Mouse (Mus musculus) bone marrow, adult 2 months (tissue): ENCODE data around the gene Lrrc17. TPM values are rescaled to one million over a fixed set of nuclear protein-coding genes. Genes with fewer than 3 reads are reported as not detected.

ENCODE experiments used
- H3K27ac ChIP-seq: fragments of 200-500 bp; 2 replicates; pipeline ENCODE4 v1.5.1; 2012; ENCODE audit warnings: low read depth, mild to moderate bottlenecking, control low read depth, inconsistent platforms, low read length; ENCODE audit not compliant: control insufficient read depth, poor library complexity, insufficient read depth
- H3K4me1 ChIP-seq: fragments of 200-500 bp; 2 replicates; pipeline ENCODE4 v1.6.1; 2011; ENCODE audit warnings: low read length; ENCODE audit not compliant: control insufficient read depth, insufficient read depth
- H3K4me3 ChIP-seq: fragments of 200-500 bp; replicated peaks from 2 replicates; pipeline ENCODE3; 2011; ENCODE audit warnings: mild to moderate bottlenecking, low read depth, low read length, control low read depth; ENCODE audit not compliant: control insufficient read depth
- CTCF ChIP-seq: fragments of 200-500 bp; IDR thresholded peaks from 2 replicates; pipeline ENCODE4 v1.5.1; 2011; ENCODE audit warnings: low read length, control low read depth; ENCODE audit not compliant: control insufficient read depth, insufficient read depth
- POLR2A ChIP-seq: fragments of 200-500 bp; IDR thresholded peaks from 2 replicates; pipeline ENCODE4 v1.6.1; 2011; ENCODE audit warnings: low read depth, mild to moderate bottlenecking, control low read depth, low read length, borderline replicate concordance; ENCODE audit not compliant: control insufficient read depth
- WGBS: fragments of 180-500 bp; shearing (Covaris S2); methylation state at CpG from one replicate; pipeline ENCODE4 v1.1.7; 2018; 5-methylcytosine and 5-hydroxymethylcytosine counted together
- polyA plus RNA-seq: library from polyadenylated mRNA; stranded (reverse); fragments of >200 nt; gene quantifications from 2 replicates; pipeline ENCODE4 v1.2.4, GENCODE M21; 2011; ENCODE audit warnings: low replicate concordance; ENCODE audit not compliant: missing spikeins, insufficient read depth, insufficient read length

The Lrrc17 gene
- polyA plus RNA-seq, 1 experiment, result 2.7 TPM

DNA sequence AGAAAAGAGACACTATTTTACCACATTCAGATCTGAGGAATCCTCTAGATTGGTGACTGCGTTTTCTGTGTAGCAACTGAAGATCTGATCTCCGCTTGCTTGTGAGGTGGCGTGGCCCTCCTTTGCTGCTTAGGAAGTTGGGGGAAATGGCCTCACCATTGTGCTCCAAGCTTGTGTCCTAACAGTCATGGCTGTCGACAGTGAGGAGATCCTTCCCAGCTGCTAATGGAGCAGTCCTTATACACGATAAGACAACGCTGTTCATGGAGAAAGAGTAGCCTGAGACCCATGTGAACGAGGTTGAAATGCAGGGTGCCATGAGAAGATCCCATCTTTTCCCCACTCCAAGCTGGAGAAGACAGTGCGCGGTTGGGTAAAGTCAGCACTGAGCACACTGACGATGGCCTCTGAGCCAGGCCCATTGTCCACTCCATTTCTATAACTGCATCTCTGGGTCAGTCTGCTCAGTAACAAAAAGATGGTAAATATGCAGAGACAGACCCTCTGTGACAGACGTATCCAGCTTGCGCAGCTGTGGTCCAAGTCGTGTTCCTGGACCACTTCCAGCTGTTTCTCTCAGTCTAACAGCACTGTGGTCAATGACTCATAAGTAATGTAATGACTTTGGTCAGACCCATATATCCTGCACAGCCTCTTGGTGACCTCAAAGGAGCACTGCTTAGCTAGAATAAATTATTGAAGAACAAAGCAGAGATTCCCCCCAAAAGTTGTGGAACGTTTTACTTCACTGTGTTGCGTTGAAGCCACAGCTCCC lies 15.1 kb upstream of the Lrrc17 start:
- TF ChIP-seq POLR2A (no peak), CTCF (no peak)
- H3K4me3 ChIP-seq, result no peak overlapping the region
- H3K4me1 ChIP-seq, result no peaks in the 10 kb centered on the region
- H3K27ac ChIP-seq, result no peak overlapping the region
- WGBS, result 61% methylated on average over 15 of the region's 15 CpGs

DNA sequence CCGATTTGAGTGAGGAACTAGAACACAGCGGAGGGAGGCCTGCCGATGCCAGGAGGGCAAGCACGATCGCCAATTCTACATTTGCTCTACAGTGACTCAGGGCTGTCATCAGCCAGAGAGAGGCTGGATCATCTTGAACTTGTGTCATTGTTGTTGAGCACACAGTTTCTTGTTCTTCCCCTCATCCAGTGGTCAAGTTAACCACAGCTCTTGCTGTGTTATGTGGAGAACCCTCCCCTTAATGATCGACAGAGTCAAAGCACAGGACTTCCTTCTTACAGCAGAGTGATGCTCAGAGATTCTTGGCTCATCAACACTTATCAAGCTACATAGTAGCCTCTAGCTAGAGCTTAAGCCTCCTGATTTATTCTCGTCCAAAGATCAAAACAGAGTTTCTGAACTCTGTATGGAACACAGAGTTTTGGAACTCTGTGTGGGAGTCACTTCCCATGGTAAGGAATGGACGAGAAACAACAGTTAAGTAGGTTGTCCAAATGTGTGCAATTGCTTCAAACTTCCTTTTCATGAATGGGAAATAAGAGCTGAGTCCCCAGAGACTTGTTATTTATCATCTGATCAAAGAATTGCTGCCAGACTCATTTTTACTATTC lies 14.1 kb upstream of the Lrrc17 start:
- Histone ChIP-seq H3K27ac (no peak overlapping the region), H3K4me3 (no peak overlapping the region), H3K4me1 (no peaks in the 10 kb centered on the region)
- TF ChIP-seq CTCF (no peak), POLR2A (no peak)
- 68% methylated on average over 8 of the region's 8 CpGs for WGBS

DNA sequence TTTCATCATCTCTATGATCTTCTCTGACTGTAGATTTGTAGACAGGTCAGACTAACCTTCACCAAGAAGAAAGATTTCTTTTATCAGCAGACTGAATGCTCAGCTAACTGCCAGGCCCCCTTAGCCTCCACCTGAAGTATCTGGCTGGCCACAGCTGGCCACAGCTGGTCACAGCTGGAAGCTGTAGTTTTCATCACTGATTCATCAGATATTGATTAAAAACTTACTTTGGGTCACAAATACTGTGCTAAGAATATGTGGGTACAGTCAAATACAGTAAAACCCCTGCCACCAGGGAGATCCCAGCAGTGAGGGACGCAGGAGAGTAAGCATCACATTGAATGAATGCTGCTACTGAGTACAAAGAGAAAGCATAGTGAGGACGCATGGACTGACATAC lies 11.2 kb upstream of the Lrrc17 start:
- H3K27ac ChIP-seq, result no peak overlapping the region
- H3K4me3 ChIP-seq, result no peak overlapping the region
- no peak for TF ChIP-seq CTCF
- no peak for TF ChIP-seq POLR2A
- H3K4me1 ChIP-seq, result no peaks in the 10 kb centered on the region
- WGBS, result 74% methylated on average over 2 of the region's 2 CpGs

DNA sequence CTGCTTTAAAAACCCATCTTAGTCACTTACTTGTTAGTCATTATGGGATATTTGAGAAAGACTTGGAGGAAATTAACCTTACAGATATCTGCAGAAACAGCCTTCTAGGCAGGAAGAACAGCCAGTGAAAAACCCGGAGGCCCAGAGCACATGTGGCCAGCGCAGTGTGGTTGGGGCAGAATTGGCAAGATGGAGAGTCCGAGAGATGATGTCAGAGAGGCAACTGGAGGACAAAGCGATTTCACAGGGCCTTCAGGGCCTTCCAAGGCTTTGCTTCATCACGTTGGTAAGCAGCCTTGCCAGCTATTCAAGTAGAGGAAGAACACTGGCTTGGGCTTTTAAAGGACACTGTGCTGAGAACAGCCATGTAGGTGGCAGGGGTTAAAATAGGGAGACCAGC lies 10.4 kb upstream of the Lrrc17 start:
- 78% methylated on average over 5 of the region's 5 CpGs for WGBS
- no peak for TF ChIP-seq POLR2A
- TF ChIP-seq CTCF, result no peak

DNA sequence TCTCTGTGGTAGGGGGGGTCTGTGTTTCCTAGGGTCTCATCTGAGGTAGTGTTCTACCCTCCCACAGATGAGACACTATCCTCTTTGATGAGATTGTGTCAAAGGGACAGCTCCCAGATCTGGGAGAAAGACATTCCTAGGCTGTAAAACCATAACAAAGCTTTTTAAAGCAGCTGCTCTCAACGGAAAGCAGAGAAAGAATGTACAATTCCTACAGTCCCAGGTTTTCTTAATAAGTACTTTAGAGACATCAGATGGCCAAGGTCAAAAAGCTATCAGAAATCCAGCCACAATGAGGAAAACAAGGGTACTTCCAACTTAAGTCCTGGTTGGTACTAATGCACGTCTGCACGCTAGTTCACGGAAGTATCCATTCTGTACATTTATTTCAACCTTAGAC lies 1.1 kb upstream of the Lrrc17 start:
- 69% methylated on average over 4 of the region's 4 CpGs for WGBS
- TF ChIP-seq CTCF, result no peak
- TF ChIP-seq POLR2A, result no peak
- Histone ChIP-seq H3K4me1 (no peaks in the 10 kb centered on the region; the same call in 1 of the 2 replicates), H3K27ac (no peak overlapping the region), H3K4me3 (no peak overlapping the region)

More for the DNA sequence above, 10.4 kb upstream of the Lrrc17 start:
- Histone ChIP-seq H3K4me1 (no peaks in the 10 kb centered on the region), H3K27ac (no peak overlapping the region), H3K4me3 (no peak overlapping the region)

DNA sequence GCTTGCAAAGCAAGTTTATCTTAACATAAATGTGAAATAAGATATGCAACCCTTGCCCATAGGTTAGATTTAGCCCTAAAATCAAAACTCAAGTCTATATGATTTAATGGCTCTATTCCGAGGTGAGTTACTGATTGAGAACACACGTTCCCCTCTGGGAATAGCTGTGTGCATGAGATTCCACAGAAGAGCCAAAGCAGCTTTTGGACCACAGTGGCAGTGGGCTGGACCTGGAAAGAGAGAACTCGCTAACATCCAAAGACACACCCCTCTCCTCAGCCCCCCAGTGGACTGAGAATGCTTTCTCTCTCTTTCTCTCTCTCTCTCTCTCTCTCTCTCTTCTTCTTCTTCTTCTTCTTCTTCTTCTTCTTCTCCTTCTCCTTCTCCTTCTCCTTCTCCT lies 1.5 kb downstream of the Lrrc17 start:
- WGBS, result 77% methylated on average over 3 of the region's 3 CpGs
- TF ChIP-seq CTCF (no peak), POLR2A (no peak)
- H3K4me1 ChIP-seq, result no peaks in the 10 kb centered on the region; the same call in 1 of the 2 replicates

DNA sequence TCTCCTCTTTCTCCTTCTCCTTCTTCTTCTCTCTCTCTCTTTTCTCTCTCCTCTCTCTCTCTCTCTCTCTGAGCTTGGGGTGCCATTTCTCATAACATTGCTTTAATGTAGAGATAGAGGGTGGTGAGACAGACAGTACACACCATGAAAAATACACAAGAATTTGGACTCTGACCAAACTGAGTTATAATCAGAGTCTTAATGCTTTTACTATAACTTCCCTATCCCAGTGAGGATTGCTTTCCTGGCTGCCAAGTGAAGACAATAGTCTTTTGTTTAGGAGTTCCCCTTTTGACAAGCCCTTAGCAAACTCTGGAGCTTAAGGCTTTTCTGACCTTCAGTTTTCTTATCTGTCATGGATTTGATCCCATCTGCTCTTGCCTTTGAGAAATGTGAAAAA lies 1.9 kb downstream of the Lrrc17 start:
- TF ChIP-seq POLR2A (no peak), CTCF (no peak)
- Histone ChIP-seq H3K4me3 (no peak overlapping the region), H3K4me1 (no peaks in the 10 kb centered on the region; the same call in 1 of the 2 replicates), H3K27ac (no peak overlapping the region)

More for the DNA sequence above, 1.5 kb downstream of the Lrrc17 start:
- Histone ChIP-seq H3K27ac (no peak overlapping the region), H3K4me3 (no peak overlapping the region)

DNA sequence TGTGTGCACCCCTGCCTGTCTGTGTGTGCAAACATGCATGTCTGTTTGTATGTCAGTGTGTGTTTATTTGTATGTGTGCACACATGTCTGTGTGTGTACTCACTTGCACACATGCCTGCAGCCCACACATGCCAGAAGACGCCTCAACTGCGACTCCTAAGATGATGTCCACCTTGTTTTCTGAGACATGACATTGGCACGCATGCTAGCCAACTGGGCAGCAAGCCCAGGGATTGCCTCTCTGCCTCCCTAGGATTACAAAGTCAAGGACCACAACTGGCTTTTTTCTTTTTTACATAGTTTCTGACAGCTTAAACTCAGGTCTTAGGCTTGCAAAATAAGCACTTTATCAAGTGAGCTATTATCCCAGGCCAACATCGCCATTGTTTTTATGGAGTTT lies 2.4 kb downstream of the Lrrc17 start:
- WGBS, result 80% methylated on average over 4 of the region's 4 CpGs
- no peaks in the 10 kb centered on the region; the same call in 1 of the 2 replicates for H3K4me1 ChIP-seq
- no peak overlapping the region for H3K27ac ChIP-seq
- no peak for TF ChIP-seq POLR2A
- TF ChIP-seq CTCF, result no peak
- H3K4me3 ChIP-seq, result no peak overlapping the region
